Mouse (Mus musculus): ENCODE measurements around the gene Noc2l.

Noc2l gene

GRCm38 (mm10) chr4:156216196-156216595, 19.6 kb upstream of the Noc2l start:
- DNase-seq (ENCODE audit: low spot score), result no peak

GRCm38 (mm10) chr4:156217022-156217669, 18.7 kb upstream of the Noc2l start:
- no peak for DNase-seq (ENCODE audit: low spot score)

- no peak for DNase-seq (ENCODE audit: low spot score)
These were observed 18.0 kb upstream of the Noc2l start for GRCm38 (mm10) chr4:156217838-156218237.

- DNase-seq (ENCODE audit: low spot score), result no peak
These were observed 15.9 kb upstream of the Noc2l start for GRCm38 (mm10) chr4:156219936-156220335.

GRCm38 (mm10) chr4:156224276-156224675, 11.5 kb upstream of the Noc2l start:
- no peak for DNase-seq (ENCODE audit: low spot score)

GRCm38 (mm10) chr4:156227752-156228392, 7.9 kb upstream of the Noc2l start:
- no peak for DNase-seq (ENCODE audit: low spot score)

GRCm38 (mm10) chr4:156228393-156229024, 7.3 kb upstream of the Noc2l start:
- DNase-seq (ENCODE audit: low spot score), result no peak

GRCm38 (mm10) chr4:156234021-156234501, 1.7 kb upstream of the Noc2l start:
- no peak for DNase-seq (ENCODE audit: low spot score)

- DNase-seq (ENCODE audit: low spot score), result no peak
These were observed 1.1 kb upstream of the Noc2l start, which contains the start of gene Plekhn1 for GRCm38 (mm10) chr4:156234701-156235213. Gene Plekhn1 (minus strand): TSS chr4:156234857.

- DNase-seq (ENCODE audit: low spot score), result no peak
These were observed 445 bp upstream of the Noc2l start for GRCm38 (mm10) chr4:156235360-156235770.

GRCm38 (mm10) chr4:156236651-156237447, 1.0 kb downstream of the Noc2l start:
- DNase-seq (ENCODE audit: low spot score), result no peak

- no peak for DNase-seq (ENCODE audit: low spot score)
These were observed 13.8 kb downstream of the Noc2l start for GRCm38 (mm10) chr4:156249567-156249966.

- no peak for DNase-seq (ENCODE audit: low spot score)
These were observed 15.3 kb downstream of the Noc2l start for GRCm38 (mm10) chr4:156251081-156251480.

GRCm38 (mm10) chr4:156252140-156252539, 16.3 kb downstream of the Noc2l start:
- DNase-seq (ENCODE audit: low spot score), result no peak

GRCm38 (mm10) chr4:156252619-156253018, 16.8 kb downstream of the Noc2l start:
- DNase-seq (ENCODE audit: low spot score), result no peak

GRCm38 (mm10) chr4:156253043-156253442, 17.2 kb downstream of the Noc2l start:
- no peak for DNase-seq (ENCODE audit: low spot score)

GRCm38 (mm10) chr4:156254361-156255077, 18.7 kb downstream of the Noc2l start:
- DNase-seq (ENCODE audit: low spot score), result no peak

- no peak for DNase-seq (ENCODE audit: low spot score)
These were observed 19.4 kb downstream of the Noc2l start, which contains the start of gene Samd11 for GRCm38 (mm10) chr4:156255078-156255839. Gene Samd11 (minus strand): TSS chr4:156255657.
